Mouse (Mus musculus): ENCODE results near the gene 9130019O22Rik.
"Not testable (repeated sequence)": the region's sequence is repeated elsewhere in the genome, so short reads cannot be mapped to it uniquely, and the experiment has no call there.

9130019O22Rik gene

GRCm38 (mm10) chr7:127375271-127376245 lies 11.4 kb downstream of the 9130019O22Rik start, which contains the start of gene Zfp747:
Gene Zfp747, minus strand, starts transcription at chr7:127376050.
- peak; percentile 94 for ATAC-seq (ENCODE audit: low TSS enrichment)

- ATAC-seq (ENCODE audit: low TSS enrichment), result not testable (repeated sequence)
Observed at GRCm38 (mm10) chr7:127371870-127372269, 15.1 kb downstream of the 9130019O22Rik start.

GRCm38 (mm10) chr7:127371213-127371612 lies 15.8 kb downstream of the 9130019O22Rik start:
- no peak for ATAC-seq (ENCODE audit: low TSS enrichment)

- ATAC-seq (ENCODE audit: low TSS enrichment), result no peak
Observed at GRCm38 (mm10) chr7:127366249-127366648, 20.7 kb downstream of the 9130019O22Rik start.

- ATAC-seq (ENCODE audit: low TSS enrichment), result no peak
Observed at GRCm38 (mm10) chr7:127364166-127364565, 22.8 kb downstream of the 9130019O22Rik start.

- peak; percentile 89 for ATAC-seq (ENCODE audit: low TSS enrichment)
Observed at GRCm38 (mm10) chr7:127363475-127363921, 23.5 kb downstream of the 9130019O22Rik start.

GRCm38 (mm10) chr7:127362418-127362817 lies 24.5 kb downstream of the 9130019O22Rik start:
- ATAC-seq (ENCODE audit: low TSS enrichment), result not testable (repeated sequence)

- ATAC-seq (ENCODE audit: low TSS enrichment), result no peak
Observed at GRCm38 (mm10) chr7:127361449-127361848, 25.5 kb downstream of the 9130019O22Rik start.

GRCm38 (mm10) chr7:127360265-127360664 lies 26.7 kb downstream of the 9130019O22Rik start:
- no peak for ATAC-seq (ENCODE audit: low TSS enrichment)

- no peak for ATAC-seq (ENCODE audit: low TSS enrichment)
Observed at GRCm38 (mm10) chr7:127358472-127358871, 28.5 kb downstream of the 9130019O22Rik start.

GRCm38 (mm10) chr7:127357871-127358270 lies 29.1 kb downstream of the 9130019O22Rik start:
- ATAC-seq (ENCODE audit: low TSS enrichment), result no peak

- no peak for ATAC-seq (ENCODE audit: low TSS enrichment)
Observed at GRCm38 (mm10) chr7:127355796-127356195, 31.2 kb downstream of the 9130019O22Rik start.

- no peak for ATAC-seq (ENCODE audit: low TSS enrichment)
Observed at GRCm38 (mm10) chr7:127351230-127352004, 35.5 kb downstream of the 9130019O22Rik start.

GRCm38 (mm10) chr7:127346676-127347075 lies 40.3 kb downstream of the 9130019O22Rik start:
- ATAC-seq (ENCODE audit: low TSS enrichment), result no peak

GRCm38 (mm10) chr7:127345512-127346325 lies 41.2 kb downstream of the 9130019O22Rik start, which contains the start of gene Zfp768:
Gene Zfp768, minus strand, starts transcription at chr7:127345589.
- peak; percentile 80 for ATAC-seq (ENCODE audit: low TSS enrichment)

GRCm38 (mm10) chr7:127345092-127345491 lies 41.9 kb downstream of the 9130019O22Rik start:
- ATAC-seq (ENCODE audit: low TSS enrichment), result no peak; the same call in 1 of the 2 replicates

GRCm38 (mm10) chr7:127344371-127344770 lies 42.6 kb downstream of the 9130019O22Rik start:
- no peak for ATAC-seq (ENCODE audit: low TSS enrichment)

GRCm38 (mm10) chr7:127343351-127344019 lies 43.5 kb downstream of the 9130019O22Rik start:
- no peak for ATAC-seq (ENCODE audit: low TSS enrichment)

- no peak for ATAC-seq (ENCODE audit: low TSS enrichment)
Observed at GRCm38 (mm10) chr7:127342888-127343287, 44.1 kb downstream of the 9130019O22Rik start.

GRCm38 (mm10) chr7:127342332-127342731 lies 44.6 kb downstream of the 9130019O22Rik start:
- no peak for ATAC-seq (ENCODE audit: low TSS enrichment)

- ATAC-seq (ENCODE audit: low TSS enrichment), result not testable (repeated sequence)
Observed at GRCm38 (mm10) chr7:127341861-127342260, 45.1 kb downstream of the 9130019O22Rik start.
